Mouse (Mus musculus) heart, adult 2 months (tissue): Measurements from ENCODE around the gene Gm45015.

Source experiments
- CTCF ChIP-seq: fragments of 200-600 bp; IDR thresholded peaks from 2 replicates; pipeline ENCODE4 v1.8.1; 2022; ENCODE audit warnings: antibody characterized with exemption, mild to moderate bottlenecking, moderate library complexity
- EP300 ChIP-seq: fragments of 200-500 bp; IDR thresholded peaks from 2 replicates; pipeline ENCODE4 v1.6.1; 2011; ENCODE audit warnings: low read depth, low read length, control low read depth; ENCODE audit not compliant: insufficient read depth
- POLR2A ChIP-seq: fragments of 200-500 bp; IDR thresholded peaks from 2 replicates; pipeline ENCODE4 v1.6.1; 2011; ENCODE audit warnings: mild to moderate bottlenecking, low read depth, low read length, control low read depth; ENCODE audit not compliant: insufficient read depth

GRCm38 (mm10) chrX:73342941-73343735 is 6.5 kb upstream of the Gm45015 start:
- TF ChIP-seq CTCF, result no peak
- no peak for TF ChIP-seq POLR2A
- no peak for TF ChIP-seq EP300
